Mouse (Mus musculus): ENCODE measurements around the gene Irf3.
"Not testable (repeated sequence)": the region's sequence is repeated elsewhere in the genome, so short reads cannot be mapped to it uniquely, and the experiment has no call there.

The Irf3 gene

GRCm38 (mm10) chr7:45007846-45008245 is 10.4 kb downstream of the Irf3 start:
- DNase-seq (ENCODE audit: low spot score): no peak

- DNase-seq (ENCODE audit: low spot score): no peak
Measured at GRCm38 (mm10) chr7:45008411-45008810, 11.0 kb downstream of the Irf3 start.

- DNase-seq (ENCODE audit: low spot score): no peak
Measured at GRCm38 (mm10) chr7:45012011-45012410, 14.6 kb downstream of the Irf3 start.

GRCm38 (mm10) chr7:45012824-45013223 is 15.4 kb downstream of the Irf3 start:
- no peak for DNase-seq (ENCODE audit: low spot score)

DNA sequence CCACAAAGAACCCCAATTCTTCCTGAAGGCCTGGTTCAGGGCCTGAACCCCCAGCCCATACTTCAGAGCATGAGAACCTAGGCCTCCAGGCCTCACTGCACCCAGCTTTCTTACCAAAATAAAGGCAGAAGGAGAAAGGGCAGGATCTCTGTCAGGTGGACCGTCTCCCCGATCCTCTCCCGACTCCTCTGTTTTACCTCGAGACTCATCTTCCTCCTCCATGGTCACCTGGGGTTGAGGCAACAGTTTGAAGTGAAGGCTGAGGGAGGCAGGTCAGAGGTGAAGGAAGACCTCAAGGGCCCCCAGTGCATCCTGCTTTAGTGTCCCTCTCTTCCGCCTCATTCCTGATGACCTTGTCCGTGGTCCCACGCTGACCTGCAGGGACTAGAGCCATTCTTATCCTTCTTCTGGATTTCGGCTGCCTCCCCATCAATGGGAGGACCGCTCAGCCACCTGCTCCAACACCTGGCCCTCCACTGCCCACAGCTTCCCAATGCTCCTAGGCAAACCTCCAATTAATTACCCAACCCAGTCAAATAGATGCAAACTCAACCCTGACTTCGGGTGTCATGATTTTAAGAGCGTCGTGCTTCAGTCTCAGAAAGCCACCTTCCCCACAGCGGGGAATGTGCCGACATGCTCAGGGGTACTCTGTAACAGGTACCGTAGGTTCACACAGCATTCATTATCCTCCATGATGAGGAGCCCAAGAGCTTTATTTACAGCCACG is 16.1 kb downstream of the Irf3 start:
- no peak for DNase-seq (ENCODE audit: low spot score)

GRCm38 (mm10) chr7:45014096-45014451 is 16.6 kb downstream of the Irf3 start:
- no peak for DNase-seq (ENCODE audit: low spot score)

DNA sequence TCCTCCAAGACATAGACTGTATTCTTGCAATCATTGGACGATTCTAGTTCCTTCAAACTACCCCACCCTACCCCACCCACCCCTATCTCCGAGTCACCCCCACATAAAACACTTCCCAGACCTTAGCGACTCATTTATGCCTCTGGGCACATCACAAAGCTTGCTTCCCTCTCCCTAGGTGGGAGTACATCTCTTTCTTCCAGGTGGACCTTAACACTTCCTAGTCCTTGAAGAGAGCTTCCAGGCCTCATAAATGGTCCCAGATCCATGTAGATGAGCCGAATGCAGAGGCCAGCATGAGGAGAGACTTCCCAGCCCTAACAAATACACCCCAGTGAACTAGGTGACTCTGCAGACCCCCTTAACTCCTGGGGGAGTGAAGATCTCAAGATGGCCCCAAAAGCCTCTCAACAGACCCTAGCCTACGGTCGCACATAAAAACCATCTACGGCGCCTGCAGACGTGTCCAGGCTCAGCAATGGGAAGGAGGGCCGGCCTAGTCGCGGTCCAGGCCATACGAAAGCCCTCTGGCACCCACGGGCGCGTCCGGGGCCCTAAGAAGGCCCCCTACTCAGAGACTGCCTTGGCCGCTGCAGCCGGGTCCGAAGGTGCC is 18.0 kb downstream of the Irf3 start:
- no peak for DNase-seq (ENCODE audit: low spot score)

- DNase-seq (ENCODE audit: low spot score): peak; percentile 95
Measured at GRCm38 (mm10) chr7:45015957-45016612, 18.6 kb downstream of the Irf3 start, which contains the start of gene Scaf1. Gene Scaf1 (minus strand): TSS chr7:45016363.

- DNase-seq (ENCODE audit: low spot score): no peak
Measured at GRCm38 (mm10) chr7:45016761-45017160, 19.3 kb downstream of the Irf3 start.

- DNase-seq (ENCODE audit: low spot score): peak; percentile 80
Measured at GRCm38 (mm10) chr7:45017242-45018061, 20.0 kb downstream of the Irf3 start, which contains the start of gene Rras. Gene Rras (plus strand): TSS chr7:45017961.

DNA sequence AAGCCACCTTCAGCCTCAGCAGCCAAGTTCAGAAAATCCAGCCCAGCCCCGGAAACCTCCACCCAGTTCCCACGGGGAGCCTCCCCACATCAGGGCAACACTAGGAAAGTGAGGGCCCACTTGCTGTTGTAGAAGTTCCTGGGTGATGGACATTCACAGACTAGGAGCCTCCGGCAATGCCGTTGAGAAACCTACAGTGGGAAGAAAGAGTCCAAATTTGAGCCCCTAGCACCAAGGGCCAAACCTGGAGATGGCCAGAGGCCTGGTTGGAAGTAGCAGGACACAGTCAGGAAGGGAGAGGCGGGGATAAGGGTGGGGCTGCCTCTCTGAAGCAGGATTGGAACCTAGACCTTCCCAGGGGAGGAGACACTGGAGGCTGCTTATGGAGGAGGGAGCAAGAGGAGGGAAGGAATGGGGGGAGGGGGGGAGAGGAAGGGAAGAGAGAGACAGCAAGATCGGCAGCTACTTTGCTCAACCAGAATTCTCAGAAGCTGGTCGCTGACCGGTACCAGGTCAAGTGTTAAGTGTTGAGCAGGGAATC is 21.7 kb downstream of the Irf3 start:
- DNase-seq (ENCODE audit: low spot score): peak; percentile 48

DNA sequence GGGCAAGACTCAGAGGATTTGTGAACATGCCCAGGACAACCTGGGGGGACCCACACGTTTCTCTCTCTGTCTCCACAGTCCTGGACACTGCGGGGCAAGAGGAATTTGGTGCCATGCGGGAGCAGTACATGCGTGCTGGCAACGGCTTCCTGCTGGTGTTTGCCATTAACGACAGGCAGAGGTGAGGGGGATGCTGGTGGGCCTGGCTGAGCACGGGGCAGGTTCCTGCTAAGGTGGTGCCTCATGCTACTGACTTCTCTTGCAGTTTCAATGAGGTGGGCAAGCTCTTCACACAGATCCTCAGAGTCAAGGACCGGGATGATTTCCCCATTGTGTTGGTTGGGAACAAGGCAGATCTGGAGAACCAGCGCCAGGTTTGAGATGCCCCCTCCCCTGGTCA is 22.8 kb downstream of the Irf3 start:
- no peak for DNase-seq (ENCODE audit: low spot score)

GRCm38 (mm10) chr7:45023711-45024110 is 26.3 kb downstream of the Irf3 start:
- DNase-seq (ENCODE audit: low spot score): not testable (repeated sequence)

- DNase-seq (ENCODE audit: low spot score): no peak
Measured at GRCm38 (mm10) chr7:45024281-45025248, 27.1 kb downstream of the Irf3 start.

DNA sequence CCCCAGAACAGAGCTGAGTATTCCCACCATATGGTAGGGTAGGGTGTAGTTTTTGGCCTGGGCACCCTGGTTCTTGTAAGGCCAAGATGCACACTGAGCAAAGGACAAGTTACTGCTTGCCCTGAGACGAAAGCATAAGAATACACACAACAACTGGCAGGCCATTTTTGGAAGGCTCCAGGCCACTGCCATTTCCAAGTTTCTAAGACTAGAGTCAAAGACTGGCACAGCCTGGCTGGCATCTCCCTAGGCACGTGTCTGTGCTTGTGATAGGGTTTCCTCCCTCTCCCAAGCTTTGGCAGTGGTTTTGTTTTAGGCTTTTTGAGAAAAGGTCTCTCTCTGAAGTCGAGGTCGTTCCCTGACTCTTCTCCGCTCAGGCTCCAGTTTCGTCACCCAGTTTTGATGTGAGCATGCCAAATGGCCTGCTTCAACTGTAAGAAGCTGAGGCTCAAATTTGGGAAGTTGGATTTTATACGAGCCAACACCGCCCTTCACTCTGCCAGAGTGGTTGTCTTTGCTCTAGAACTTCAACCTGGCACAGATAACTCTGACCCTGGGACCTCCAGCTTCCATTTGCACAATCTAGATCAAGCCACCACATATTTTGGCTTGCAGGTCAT is 28.3 kb downstream of the Irf3 start:
- no peak for DNase-seq (ENCODE audit: low spot score)

DNA sequence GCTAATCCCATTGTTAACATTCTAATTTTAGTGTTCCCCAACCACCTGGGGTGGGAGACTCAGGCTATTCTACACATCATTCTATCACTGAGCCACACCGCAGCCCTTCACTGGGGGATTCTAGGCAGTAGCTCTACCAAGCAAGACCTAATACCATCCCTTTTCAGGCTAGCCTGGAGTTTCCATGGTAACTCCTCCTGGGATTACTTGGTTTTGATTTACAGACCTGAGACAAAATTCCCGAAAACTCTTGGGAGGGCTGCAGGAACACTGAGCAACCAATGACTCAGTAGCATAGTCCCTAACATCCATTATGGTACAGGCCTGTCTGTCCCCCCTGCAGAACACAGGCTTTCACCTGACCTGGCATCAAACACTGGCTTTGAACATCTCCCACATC is 28.8 kb downstream of the Irf3 start:
- DNase-seq (ENCODE audit: low spot score): no peak

- DNase-seq (ENCODE audit: low spot score): no peak
Measured at GRCm38 (mm10) chr7:45027761-45028160, 30.3 kb downstream of the Irf3 start.

DNA sequence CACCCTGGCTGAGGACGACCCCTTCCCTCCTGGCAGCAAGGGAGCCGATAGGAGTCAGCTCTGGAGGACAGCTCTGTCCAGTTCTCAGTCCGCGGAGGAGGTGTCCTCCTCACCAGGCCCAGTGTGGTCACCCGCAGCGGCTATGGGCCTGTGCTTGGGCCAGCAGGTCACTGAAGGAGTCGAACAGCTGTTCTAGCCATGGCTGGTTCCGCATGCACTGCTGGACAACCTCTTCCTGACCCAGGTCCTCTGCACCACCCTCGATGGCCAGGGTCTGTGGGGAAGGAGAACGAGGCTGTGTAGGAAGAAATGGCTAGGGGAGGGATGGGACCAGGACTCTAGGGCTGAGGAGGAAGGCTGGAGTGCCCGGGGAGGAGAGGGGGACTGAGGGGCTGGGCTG is 30.9 kb downstream of the Irf3 start:
- DNase-seq (ENCODE audit: low spot score): no peak

DNA sequence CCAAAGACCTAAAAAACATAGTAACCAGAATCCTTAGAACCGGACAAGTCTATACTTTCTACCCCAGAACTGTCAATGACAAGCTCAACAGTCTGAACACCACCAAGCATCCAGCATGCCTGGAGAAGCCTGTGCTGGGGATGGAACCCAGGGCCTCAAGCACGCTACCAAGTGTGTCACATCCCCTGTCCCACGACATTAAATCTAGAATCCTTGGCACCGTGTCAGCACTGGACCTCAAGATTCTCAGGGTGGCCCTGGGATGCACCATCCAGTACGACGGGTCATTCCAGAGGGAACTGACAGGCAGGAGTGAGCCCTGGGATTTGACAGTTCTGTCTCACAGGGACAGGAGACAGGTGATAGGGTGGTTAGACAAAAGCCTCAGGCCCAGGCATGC is 32.5 kb downstream of the Irf3 start:
- no peak for DNase-seq (ENCODE audit: low spot score)

DNA sequence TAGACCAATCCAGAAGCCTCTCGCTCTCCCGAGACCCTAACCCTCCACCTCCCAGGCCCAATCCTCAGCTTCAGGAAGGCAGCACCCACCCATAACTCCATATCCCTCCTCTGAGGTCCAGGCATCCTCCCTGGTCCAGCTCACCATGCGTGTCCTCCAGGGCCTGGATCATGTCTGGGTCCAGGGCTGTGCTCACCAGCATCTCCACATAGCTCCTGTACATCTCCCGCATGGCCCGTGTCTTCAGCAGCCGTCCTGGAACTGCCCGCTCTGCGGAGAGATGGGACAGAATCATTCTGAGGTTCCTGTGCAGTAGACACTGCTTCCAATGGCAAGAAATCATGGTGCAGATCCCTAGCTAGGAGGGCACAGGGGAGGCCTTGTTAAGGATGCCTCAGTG is 33.4 kb downstream of the Irf3 start:
- no peak for DNase-seq (ENCODE audit: low spot score)
